Mouse (Mus musculus) stomach, embryonic 15.5 days (tissue): ENCODE measurements around the gene Cgref1. TPM values are rescaled to one million over a fixed set of nuclear protein-coding genes. Genes with fewer than 3 reads are reported as not detected.

Experiments
- ATAC-seq: fragments of 200-750 bp; cut with Nextera tagmentation; 2 replicates; pipeline ENCODE4 v1.8.0; 2017; ENCODE audit warnings: low read depth, moderate number of reproducible peaks, moderate TSS enrichment; ENCODE audit not compliant: insufficient read depth, low FRiP score
- H3K27ac ChIP-seq: fragments of 300-500 bp; sonication (generic); 2 replicates; pipeline ENCODE4 v1.5.1; 2015; ENCODE audit warnings: mild to moderate bottlenecking, inconsistent platforms
- H3K27me3 ChIP-seq: fragments of 300-500 bp; sonication (generic); replicated peaks from 2 replicates; pipeline ENCODE4 v1.6.1; 2015; ENCODE audit warnings: inconsistent platforms
- H3K36me3 ChIP-seq: fragments of 300-500 bp; sonication (generic); 2 replicates; pipeline ENCODE4 v1.6.1; 2015; ENCODE audit warnings: inconsistent platforms
- H3K4me1 ChIP-seq: fragments of 300-500 bp; sonication (generic); 2 replicates; pipeline ENCODE4 v1.6.1; 2015; ENCODE audit warnings: inconsistent platforms
- H3K4me2 ChIP-seq: fragments of 300-500 bp; sonication (generic); 2 replicates; pipeline ENCODE4 v1.6.1; 2015; ENCODE audit warnings: mild to moderate bottlenecking, inconsistent platforms
- H3K4me3 ChIP-seq: fragments of 300-500 bp; sonication (generic); replicated peaks from 2 replicates; pipeline ENCODE4 v1.5.1; 2015; ENCODE audit warnings: inconsistent platforms
- H3K9ac ChIP-seq: fragments of 300-500 bp; sonication (generic); 2 replicates; pipeline ENCODE4 v1.6.1; 2015; ENCODE audit warnings: inconsistent platforms
- H3K9me3 ChIP-seq: fragments of 300-500 bp; sonication (generic); 2 replicates; pipeline ENCODE4 v1.6.1; 2016; ENCODE audit warnings: inconsistent platforms
- WGBS: fragments of 180-500 bp; shearing (Covaris S2); methylation state at CpG from one replicate; pipeline ENCODE4 v1.1.7; 2015; 5-methylcytosine and 5-hydroxymethylcytosine counted together
- polyA plus RNA-seq: library from polyadenylated mRNA; unstranded; fragments of >200 nt; fragmentation: Nextera tagmentation; extraction: Ambion mirVana; gene quantifications from 2 replicates; pipeline ENCODE4 v1.2.1, GENCODE M21; 2015

The Cgref1 gene
- polyA plus RNA-seq, 1 experiment from 2014 or later: 11.7 TPM

- Histone ChIP-seq H3K9me3 (no peaks in the 10 kb centered on the region), H3K36me3 (peaks cover 23% of the 10 kb centered on the region; the same call in 1 of the 2 replicates), H3K4me3 (no peak overlapping the region), H3K4me2 (no peak overlapping the region), H3K9ac (no peak overlapping the region), H3K27me3 (no peaks in the 10 kb centered on the region), H3K4me1 (peaks cover 36% of the 10 kb centered on the region), H3K27ac (no peak overlapping the region)
- no peak for ATAC-seq
- 76% methylated on average over 6 of the region's 6 CpGs for WGBS
Observed at GRCm38 (mm10) chr5:30923119-30923518, 22.3 kb downstream of the Cgref1 start.

- no peak for ATAC-seq
- H3K4me3 ChIP-seq: peak overlapping the region; percentile 58; the same call in 1 of the 2 replicates
- H3K4me1 ChIP-seq: peaks cover 42% of the 10 kb centered on the region
- WGBS: 50% methylated on average over 10 of the region's 10 CpGs
- no peaks in the 10 kb centered on the region for H3K27me3 ChIP-seq
- no peak overlapping the region for H3K27ac ChIP-seq
- H3K4me2 ChIP-seq: peak overlapping the region; percentile 85
- no peaks in the 10 kb centered on the region for H3K9me3 ChIP-seq
- H3K9ac ChIP-seq: no peak overlapping the region
- peaks cover 27% of the 10 kb centered on the region for H3K36me3 ChIP-seq
Observed at GRCm38 (mm10) chr5:30922581-30923041, 22.8 kb downstream of the Cgref1 start.

GRCm38 (mm10) chr5:30921256-30922033 is 23.9 kb downstream of the Cgref1 start, which contains the start of gene Khk:
Gene Khk (plus strand): TSS chr5:30921431.
- under 1% methylated on average over 37 of the region's 40 CpGs for WGBS
- Histone ChIP-seq H3K36me3 (peaks cover 36% of the 10 kb centered on the region), H3K4me2 (peak within 1 kb of the TSS; percentile 85), H3K27ac (peak within 1 kb of the TSS; percentile 90), H3K9me3 (no peaks in the 10 kb centered on the region), H3K9ac (peak within 1 kb of the TSS; percentile 56), H3K4me1 (peaks cover 53% of the 10 kb centered on the region), H3K27me3 (no peaks in the 10 kb centered on the region), H3K4me3 (peak within 1 kb of the TSS; percentile 58)
- peak; percentile 88 for ATAC-seq

- WGBS: 52% methylated on average over 19 of the region's 19 CpGs
- H3K27me3 ChIP-seq: no peaks in the 10 kb centered on the region
- H3K4me3 ChIP-seq: peak overlapping the region; percentile 58
- H3K36me3 ChIP-seq: peaks cover 36% of the 10 kb centered on the region
- peak overlapping the region; percentile 44; the same call in 1 of the 2 replicates for H3K27ac ChIP-seq
- no peak for ATAC-seq
- H3K4me2 ChIP-seq: peak overlapping the region; percentile 85
- peaks cover 60% of the 10 kb centered on the region for H3K4me1 ChIP-seq
- no peaks in the 10 kb centered on the region for H3K9me3 ChIP-seq
- no peak overlapping the region for H3K9ac ChIP-seq
Observed at GRCm38 (mm10) chr5:30920621-30921020, 24.8 kb downstream of the Cgref1 start.

GRCm38 (mm10) chr5:30919831-30920614 is 25.4 kb downstream of the Cgref1 start:
- Histone ChIP-seq H3K36me3 (peaks cover 36% of the 10 kb centered on the region), H3K4me3 (peak overlapping the region; percentile 58), H3K27ac (peak overlapping the region; percentile 44; the same call in 1 of the 2 replicates), H3K9me3 (no peaks in the 10 kb centered on the region), H3K4me2 (peak overlapping the region; percentile 85), H3K4me1 (peaks cover 64% of the 10 kb centered on the region), H3K9ac (no peak overlapping the region), H3K27me3 (no peaks in the 10 kb centered on the region)
- no peak for ATAC-seq
- 64% methylated on average over 11 of the region's 11 CpGs for WGBS

- 83% methylated on average over 8 of the region's 8 CpGs for WGBS
- Histone ChIP-seq H3K36me3 (peaks cover 36% of the 10 kb centered on the region), H3K4me1 (peaks cover 64% of the 10 kb centered on the region), H3K4me2 (no peak overlapping the region), H3K9me3 (no peaks in the 10 kb centered on the region), H3K9ac (no peak overlapping the region), H3K4me3 (no peak overlapping the region), H3K27ac (no peak overlapping the region), H3K27me3 (no peaks in the 10 kb centered on the region)
- no peak for ATAC-seq
Observed at GRCm38 (mm10) chr5:30918691-30919090, 26.7 kb downstream of the Cgref1 start.

- Histone ChIP-seq H3K4me2 (no peak overlapping the region), H3K27me3 (no peaks in the 10 kb centered on the region), H3K27ac (no peak overlapping the region), H3K36me3 (peaks cover 36% of the 10 kb centered on the region), H3K9ac (no peak overlapping the region), H3K9me3 (no peaks in the 10 kb centered on the region), H3K4me3 (no peak overlapping the region), H3K4me1 (peaks cover 64% of the 10 kb centered on the region)
- 86% methylated on average over 31 of the region's 31 CpGs for WGBS
- no peak for ATAC-seq
Observed at GRCm38 (mm10) chr5:30917891-30918670, 27.3 kb downstream of the Cgref1 start.

GRCm38 (mm10) chr5:30917348-30917747 is 28.0 kb downstream of the Cgref1 start:
- peaks cover 64% of the 10 kb centered on the region for H3K4me1 ChIP-seq
- no peak overlapping the region for H3K27ac ChIP-seq
- H3K4me3 ChIP-seq: no peak overlapping the region
- H3K9me3 ChIP-seq: no peaks in the 10 kb centered on the region
- H3K9ac ChIP-seq: no peak overlapping the region
- H3K27me3 ChIP-seq: no peaks in the 10 kb centered on the region
- no peak overlapping the region for H3K4me2 ChIP-seq
- no peak for ATAC-seq
- H3K36me3 ChIP-seq: peaks cover 36% of the 10 kb centered on the region
- WGBS: 87% methylated on average over 11 of the region's 11 CpGs

- Histone ChIP-seq H3K9me3 (no peaks in the 10 kb centered on the region), H3K4me2 (no peak overlapping the region)
- 92% methylated on average over 9 of the region's 9 CpGs for WGBS
Observed at GRCm38 (mm10) chr5:30916841-30917240, 28.6 kb downstream of the Cgref1 start.

GRCm38 (mm10) chr5:30915974-30916433 is 29.4 kb downstream of the Cgref1 start:
- Histone ChIP-seq H3K27me3 (no peaks in the 10 kb centered on the region), H3K9ac (no peak overlapping the region), H3K9me3 (no peaks in the 10 kb centered on the region), H3K4me3 (peak overlapping the region; percentile 53), H3K27ac (peak overlapping the region; percentile 59; the same call in 1 of the 2 replicates), H3K4me2 (peak overlapping the region; percentile 81), H3K4me1 (peaks cover 63% of the 10 kb centered on the region), H3K36me3 (peaks cover 36% of the 10 kb centered on the region)
- ATAC-seq: peak; percentile 61
- WGBS: 3% methylated on average over 7 of the region's 7 CpGs

More at GRCm38 (mm10) chr5:30916841-30917240, 28.6 kb downstream of the Cgref1 start:
- no peak overlapping the region for H3K9ac ChIP-seq
- no peak overlapping the region for H3K4me3 ChIP-seq
- H3K27me3 ChIP-seq: no peaks in the 10 kb centered on the region
- H3K4me1 ChIP-seq: peaks cover 65% of the 10 kb centered on the region
- H3K36me3 ChIP-seq: peaks cover 36% of the 10 kb centered on the region
- no peak overlapping the region; the same call in 1 of the 2 replicates for H3K27ac ChIP-seq
- no peak for ATAC-seq

GRCm38 (mm10) chr5:30915456-30915855 is 29.9 kb downstream of the Cgref1 start:
- no peak for ATAC-seq
- H3K9ac ChIP-seq: peak overlapping the region; percentile 61
- H3K36me3 ChIP-seq: peaks cover 31% of the 10 kb centered on the region
- peak overlapping the region; percentile 81 for H3K4me2 ChIP-seq
- no peaks in the 10 kb centered on the region for H3K27me3 ChIP-seq
- H3K4me3 ChIP-seq: peak overlapping the region; percentile 53
- WGBS: 43% methylated on average over 9 of the region's 9 CpGs
- H3K27ac ChIP-seq: peak overlapping the region; percentile 95
- peaks cover 64% of the 10 kb centered on the region for H3K4me1 ChIP-seq
- H3K9me3 ChIP-seq: no peaks in the 10 kb centered on the region
